In genomic region chr4:125191010-125191409, GRCm38 (mm10) we compare ENCODE assay signal across 8 mouse cellular contexts.
DNase-seq lines count a peak whose midpoint lies in the region.

No protein-coding gene starts in this region.

- peak; percentile 88 for DNase-seq in ZHBTc4 (ENCODE audit: low read depth, low spot score)
- DNase-seq in cerebellum, adult 8-10 months: peak; percentile 12
- peak; percentile 63 to 64 for DNase-seq in frontal cortex, postnatal 14 days (ENCODE audit: low spot score in 2 of 2)
- peak; percentile 45 to 78 for DNase-seq in left cerebral cortex, postnatal 10 days (ENCODE audit: extremely low spot score in 1 of 2, low spot score in 2 of 2)
- DNase-seq in right cerebral cortex, postnatal 36 days (ENCODE audit: low spot score in 2 of 2): peak; percentile 77 to 78
- DNase-seq in liver: no peak
- no peak for DNase-seq in kidney, postnatal 36 days
- no peak for DNase-seq in c-Kit-positive CD71-positive TER-119-positive erythroid progenitor cells, embryonic 14.5 days (ENCODE audit: low spot score)

- intact Hi-C loops in left cerebral cortex, postnatal 10 days (cut with DNase I): no loop called here

Comparison
In these comparisons a context has a peak if more than half of its experiments do, and no peak if none do; other contexts are left out.
1. DNase-seq: peak in ZHBTc4 (single experiment), cerebellum, adult 8-10 months (single experiment), frontal cortex, postnatal 14 days (2 of 2), left cerebral cortex, postnatal 10 days (2 of 2) and right cerebral cortex, postnatal 36 days (2 of 2); none in liver (single experiment), kidney, postnatal 36 days (0 of 2) and c-Kit-positive CD71-positive TER-119-positive erythroid progenitor cells, embryonic 14.5 days (single experiment).